Mouse (Mus musculus) megakaryocyte progenitor cell, adult 5-6 weeks (primary cell): Measurements from ENCODE around the gene Cxcr4. TPM values are rescaled to one million over a fixed set of nuclear protein-coding genes. Genes with fewer than 3 reads are reported as not detected.

Experiments
- total RNA-seq, 2 experiments: library from RNA; stranded (forward) in 1 of 2; stranded (reverse) in 1 of 2; fragments of 157-497, 149-512 nt in 1 of 2; fragments of 200-1000 nt in 1 of 2; gene quantifications; 2 replicates each; pipeline versions ENCODE4 v1.2.3 to v1.2.4; 2015 to 2017

The Cxcr4 gene
- total RNA-seq, 2 experiments from 2014 or later, result 187 to 279 TPM

Other genes with a start within 250 kb of the Cxcr4 start
- 331 and 334 TPM in 2 replicates for gene Mcm6, start 232.6 kb downstream of the Cxcr4 start, total RNA-seq (2015)
- gene Mcm6, start 232.6 kb downstream of the Cxcr4 start, total RNA-seq (2017), result 411 and 429 TPM in 2 replicates
- 238 and 252 TPM in 2 replicates for gene Dars, start 174.9 kb downstream of the Cxcr4 start, total RNA-seq (2015)
- gene Dars, start 174.9 kb downstream of the Cxcr4 start, total RNA-seq (2017), result 287 and 313 TPM in 2 replicates